Mouse (Mus musculus) ES-Bruce4 (cell line): ENCODE data around the gene Tnfrsf11a.

Experiments
- CTCF ChIP-seq: IDR thresholded peaks from one replicate; pipeline ENCODE4 v1.8.1; 2011; ENCODE audit warnings: low read depth, low read length
- EP300 ChIP-seq: IDR thresholded peaks from 2 replicates; pipeline ENCODE4 v1.6.1; 2011; ENCODE audit warnings: low read depth, low read length; ENCODE audit not compliant: insufficient read depth
- POLR2A ChIP-seq: IDR thresholded peaks from one replicate; pipeline ENCODE4 v1.8.1; 2011; ENCODE audit warnings: low read length; ENCODE audit not compliant: insufficient read depth

GRCm38 (mm10) chr1:105784257-105785016 is 3.9 kb downstream of the Tnfrsf11a start:
- TF ChIP-seq CTCF: no peak
- TF ChIP-seq EP300: no peak
- no peak for TF ChIP-seq POLR2A
